Mouse (Mus musculus) neural tube, embryonic 13.5 days (tissue): ENCODE data around the gene Acads. TPM values are rescaled to one million over a fixed set of nuclear protein-coding genes. Genes with fewer than 3 reads are reported as not detected.
"Not testable (repeated sequence)": the region's sequence is repeated elsewhere in the genome, so short reads cannot be mapped to it uniquely, and the experiment has no call there.

ENCODE experiments used
- ATAC-seq: fragments of 200-750 bp; cut with Nextera tagmentation; 2 replicates; pipeline ENCODE4 v1.8.0; 2017; ENCODE audit warnings: low read depth, mild to moderate bottlenecking, moderate TSS enrichment, moderate library complexity
- H3K27ac ChIP-seq: fragments of 300-500 bp; sonication (generic); replicated peaks from 2 replicates; pipeline ENCODE4 v1.5.1; 2015; ENCODE audit warnings: moderate library complexity, mild to moderate bottlenecking, inconsistent platforms
- H3K27me3 ChIP-seq: fragments of 300-500 bp; sonication (generic); 2 replicates; pipeline ENCODE4 v1.6.1; 2015; ENCODE audit warnings: mild to moderate bottlenecking, inconsistent platforms
- H3K36me3 ChIP-seq: fragments of 300-500 bp; sonication (generic); 2 replicates; pipeline ENCODE4 v1.6.1; 2015; ENCODE audit warnings: mild to moderate bottlenecking, inconsistent platforms
- H3K4me1 ChIP-seq: fragments of 300-500 bp; sonication (generic); replicated peaks from 2 replicates; pipeline ENCODE4 v1.6.1; 2015; ENCODE audit warnings: inconsistent platforms
- H3K4me2 ChIP-seq: fragments of 300-500 bp; sonication (generic); 2 replicates; pipeline ENCODE4 v1.6.1; 2015; ENCODE audit warnings: inconsistent platforms, mild to moderate bottlenecking, moderate library complexity
- H3K4me3 ChIP-seq: fragments of 300-500 bp; sonication (generic); 2 replicates; pipeline ENCODE4 v1.5.1; 2015; ENCODE audit warnings: mild to moderate bottlenecking, inconsistent platforms
- H3K9ac ChIP-seq: fragments of 300-500 bp; sonication (generic); 2 replicates; pipeline ENCODE4 v1.6.1; 2015; ENCODE audit warnings: moderate library complexity, mild to moderate bottlenecking, inconsistent platforms
- H3K9me3 ChIP-seq: fragments of 300-500 bp; sonication (generic); 2 replicates; pipeline ENCODE4 v1.6.1; 2016; ENCODE audit warnings: inconsistent platforms
- WGBS: fragments of 180-500 bp; shearing (Covaris S2); methylation state at CpG from one replicate; pipeline ENCODE4 v1.1.7; 2015; 5-methylcytosine and 5-hydroxymethylcytosine counted together
- polyA plus RNA-seq: library from polyadenylated mRNA; unstranded; fragments of >200 nt; fragmentation: Nextera tagmentation; extraction: Ambion mirVana; gene quantifications from 2 replicates; pipeline ENCODE4 v1.2.1, GENCODE M21; 2015

Gene Acads
- 29.1 and 30.6 TPM in 2 replicates for polyA plus RNA-seq

- peak; percentile 78 for ATAC-seq
- H3K27ac ChIP-seq, result peak within 1 kb of the TSS; percentile 28; the same call in 1 of the 2 replicates
- H3K4me2 ChIP-seq, result peak within 1 kb of the TSS; percentile 74
- peaks cover 18% of the 10 kb centered on the region for H3K4me1 ChIP-seq
- H3K27me3 ChIP-seq, result no peaks in the 10 kb centered on the region
- H3K9me3 ChIP-seq, result no peaks in the 10 kb centered on the region
- H3K36me3 ChIP-seq, result peaks cover 44% of the 10 kb centered on the region
- H3K4me3 ChIP-seq, result peak within 1 kb of the TSS; percentile 72
- WGBS, result under 1% methylated on average over 37 of the region's 39 CpGs
- peak within 1 kb of the TSS; percentile 86 for H3K9ac ChIP-seq
Observed at GRCm38 (mm10) chr5:115118961-115119570, at the start of gene Acads. Gene Acads (minus strand): TSS chr5:115119346.

GRCm38 (mm10) chr5:115167396-115167795, 48.2 kb upstream of the Acads start:
- Histone ChIP-seq H3K27ac (no peak overlapping the region), H3K4me1 (peaks cover 5% of the 10 kb centered on the region), H3K4me2 (no peak overlapping the region), H3K36me3 (peaks cover 21% of the 10 kb centered on the region), H3K27me3 (no peaks in the 10 kb centered on the region), H3K4me3 (no peak overlapping the region), H3K9me3 (no peaks in the 10 kb centered on the region), H3K9ac (no peak overlapping the region)
- no peak for ATAC-seq
- WGBS, result 71% methylated on average over 6 of the region's 6 CpGs

DNA sequence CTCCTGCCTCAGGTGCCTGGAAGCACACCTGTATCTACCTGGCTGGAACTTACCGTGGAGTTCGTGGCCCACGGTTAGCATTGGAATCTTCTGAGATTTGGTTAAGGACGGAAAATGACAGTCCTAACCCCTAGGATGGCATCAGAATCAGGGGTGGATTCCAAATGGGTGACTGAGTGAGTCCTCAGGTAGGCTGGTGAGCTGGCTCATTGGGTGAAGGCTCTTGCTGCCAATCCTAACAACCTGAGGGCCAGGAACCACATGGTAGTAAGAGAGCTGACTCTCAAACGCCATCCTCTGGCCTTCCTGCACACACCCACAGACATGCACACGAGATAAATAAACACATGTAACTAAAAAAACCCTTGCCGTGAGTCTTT, 47.7 kb upstream of the Acads start:
- H3K4me1 ChIP-seq, result peaks cover 5% of the 10 kb centered on the region
- WGBS, result 83% methylated on average over 7 of the region's 7 CpGs
- no peak overlapping the region for H3K4me3 ChIP-seq
- no peak for ATAC-seq
- H3K9ac ChIP-seq, result no peak overlapping the region
- H3K27me3 ChIP-seq, result no peaks in the 10 kb centered on the region
- H3K9me3 ChIP-seq, result no peaks in the 10 kb centered on the region
- peaks cover 15% of the 10 kb centered on the region for H3K36me3 ChIP-seq
- no peak overlapping the region for H3K27ac ChIP-seq
- no peak overlapping the region for H3K4me2 ChIP-seq

DNA sequence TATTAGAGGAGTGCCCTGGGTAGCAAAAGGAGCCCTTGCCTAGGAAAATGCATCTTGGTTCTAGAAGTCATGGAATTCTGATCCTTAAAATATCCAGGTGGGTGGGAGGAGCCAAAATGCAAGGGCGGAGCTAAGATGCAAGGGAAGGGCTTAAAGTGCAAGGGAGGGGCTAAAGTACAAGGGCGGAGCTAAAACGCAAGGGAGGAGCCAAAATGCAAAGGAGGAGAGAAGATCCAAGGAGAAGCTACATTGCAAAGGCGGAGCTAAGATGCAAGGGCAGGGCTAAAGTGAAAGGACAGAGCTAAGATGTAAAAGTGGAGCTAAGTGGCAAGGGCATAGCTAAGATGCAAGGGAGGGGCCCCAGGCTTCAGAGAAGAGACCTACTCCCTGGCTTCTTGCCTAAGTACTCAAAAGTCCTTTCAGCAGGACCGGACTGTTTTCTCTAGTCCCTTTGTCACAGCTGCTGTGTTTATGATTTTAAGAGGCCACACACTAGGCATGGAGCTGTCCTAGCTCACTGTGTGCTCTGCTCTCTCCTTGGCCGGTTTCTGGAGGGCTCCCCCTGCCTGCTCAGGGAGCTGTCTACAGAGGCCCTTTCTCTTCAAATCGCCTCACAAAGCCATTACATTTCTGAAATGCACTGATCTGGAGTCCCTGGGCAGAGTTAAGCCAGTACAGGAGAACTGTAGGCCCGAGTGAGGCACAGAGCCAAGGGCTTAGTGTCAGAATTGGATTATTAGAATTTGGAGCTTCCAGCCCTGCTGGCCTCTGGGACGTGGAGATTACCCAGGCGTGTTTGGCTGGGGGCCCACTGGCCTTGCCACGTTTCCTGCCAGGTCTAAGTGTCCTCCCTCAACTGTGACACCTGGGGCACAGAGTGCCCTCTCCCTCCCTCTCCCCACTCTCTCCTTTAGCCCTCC, 47.0 kb upstream of the Acads start:
- ATAC-seq, result no peak

GRCm38 (mm10) chr5:115165351-115165750, 46.2 kb upstream of the Acads start:
- H3K9ac ChIP-seq, result no peak overlapping the region
- peaks cover 6% of the 10 kb centered on the region; the same call in 1 of the 2 replicates for H3K36me3 ChIP-seq
- no peaks in the 10 kb centered on the region for H3K9me3 ChIP-seq
- H3K27ac ChIP-seq, result no peak overlapping the region
- ATAC-seq, result no peak
- H3K4me3 ChIP-seq, result no peak overlapping the region
- no peaks in the 10 kb centered on the region for H3K27me3 ChIP-seq
- peaks cover 14% of the 10 kb centered on the region for H3K4me1 ChIP-seq
- WGBS, result 66% methylated on average over 9 of the region's 9 CpGs
- H3K4me2 ChIP-seq, result no peak overlapping the region

More for the DNA sequence above, 47.0 kb upstream of the Acads start:
- peaks cover 9% of the 10 kb centered on the region for H3K4me1 ChIP-seq
- H3K9ac ChIP-seq, result no peak overlapping the region
- H3K4me3 ChIP-seq, result no peak overlapping the region
- peak overlapping the region; percentile 13; the same call in 1 of the 2 replicates for H3K27ac ChIP-seq
- H3K4me2 ChIP-seq, result no peak overlapping the region
- 53% methylated on average over 11 of the region's 11 CpGs for WGBS
- no peaks in the 10 kb centered on the region for H3K9me3 ChIP-seq
- peaks cover 13% of the 10 kb centered on the region; the same call in 1 of the 2 replicates for H3K36me3 ChIP-seq
- H3K27me3 ChIP-seq, result no peaks in the 10 kb centered on the region

GRCm38 (mm10) chr5:115164446-115164845, 45.3 kb upstream of the Acads start:
- 86% methylated on average over 4 of the region's 4 CpGs for WGBS
- H3K36me3 ChIP-seq, H3K4me2 ChIP-seq, H3K27me3 ChIP-seq, H3K9me3 ChIP-seq, H3K27ac ChIP-seq, ATAC-seq, H3K4me3 ChIP-seq, H3K9ac ChIP-seq: not testable (repeated sequence)
- peaks cover 16% of the 10 kb centered on the region for H3K4me1 ChIP-seq

DNA sequence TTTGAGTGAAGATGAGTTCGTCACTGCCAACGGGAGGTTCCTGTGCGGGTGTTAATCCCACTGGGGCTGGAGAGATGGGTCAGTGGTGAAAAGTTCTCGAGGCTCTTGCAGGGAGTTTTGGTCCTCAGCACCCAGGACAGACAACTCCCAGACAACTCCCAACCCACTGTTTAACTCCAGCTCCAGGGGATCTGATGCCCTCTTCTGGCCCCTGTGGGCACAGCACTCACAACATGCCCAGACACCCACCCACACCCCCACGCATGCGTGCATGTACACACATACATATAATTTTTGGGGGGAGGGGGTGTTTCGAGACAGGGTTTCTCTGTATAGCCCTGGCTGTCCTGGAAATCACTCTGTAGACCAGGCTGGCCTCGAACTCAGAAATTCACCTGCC, 44.4 kb upstream of the Acads start:
- H3K4me3 ChIP-seq, result no peak overlapping the region
- H3K27ac ChIP-seq, result no peak overlapping the region
- peaks cover 16% of the 10 kb centered on the region for H3K4me1 ChIP-seq
- no peak for ATAC-seq
- H3K27me3 ChIP-seq, result no peaks in the 10 kb centered on the region
- no peaks in the 10 kb centered on the region for H3K9me3 ChIP-seq
- WGBS, result 40% methylated on average over 8 of the region's 8 CpGs
- no peak overlapping the region for H3K9ac ChIP-seq
- H3K36me3 ChIP-seq, result no peaks in the 10 kb centered on the region
- no peak overlapping the region for H3K4me2 ChIP-seq

GRCm38 (mm10) chr5:115161940-115162279, 42.8 kb upstream of the Acads start:
- H3K4me3 ChIP-seq, H3K27ac ChIP-seq, H3K27me3 ChIP-seq, H3K36me3 ChIP-seq, H3K9ac ChIP-seq, H3K4me2 ChIP-seq, H3K9me3 ChIP-seq, ATAC-seq: not testable (repeated sequence)
- WGBS, result 89% methylated on average over 1 of the region's 1 CpGs
- H3K4me1 ChIP-seq, result peaks cover 21% of the 10 kb centered on the region

DNA sequence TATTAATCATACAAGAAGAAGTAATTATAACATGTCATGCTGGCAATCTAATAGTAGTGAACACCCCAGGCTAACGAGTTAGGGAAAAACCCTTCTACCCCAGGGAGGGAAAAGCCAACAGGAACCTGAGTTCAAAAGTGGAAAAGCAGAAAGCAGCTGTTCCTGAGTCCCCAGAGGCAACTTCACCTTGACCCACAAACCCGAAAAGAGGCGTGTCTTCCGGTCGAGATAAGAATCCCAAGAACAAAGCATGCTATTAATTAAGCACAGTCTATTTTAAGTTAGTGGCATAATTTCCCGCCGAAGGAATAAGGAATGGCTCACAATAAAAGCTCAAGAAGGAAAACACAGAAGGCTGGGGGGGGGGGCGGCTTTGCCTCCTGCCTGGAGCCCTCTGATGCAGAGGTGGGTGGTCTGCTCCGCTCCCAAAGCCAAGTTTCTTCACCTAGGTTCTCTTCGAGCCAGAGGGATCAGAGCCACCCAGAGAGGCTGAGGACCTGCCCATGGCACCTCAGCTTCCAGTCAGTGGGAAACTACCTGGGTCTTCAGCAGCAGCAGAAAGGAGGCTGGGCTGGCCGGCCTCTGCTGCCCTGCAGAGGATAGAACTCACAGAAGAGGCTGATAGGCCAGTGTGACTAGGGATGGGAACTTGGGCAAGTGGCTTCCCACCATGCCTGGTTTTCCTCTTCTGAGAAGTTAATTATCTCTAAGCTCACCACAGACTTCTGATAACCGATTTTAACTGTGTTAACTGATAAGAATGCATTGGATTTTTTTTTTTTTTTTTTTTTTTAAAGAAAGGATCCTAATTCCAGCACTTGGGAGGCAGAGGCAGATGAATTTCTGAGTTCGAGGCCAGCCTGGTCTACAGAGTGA, 42.2 kb upstream of the Acads start:
- no peak for ATAC-seq
- H3K36me3 ChIP-seq, result no peaks in the 10 kb centered on the region

GRCm38 (mm10) chr5:115160655-115161054, 41.5 kb upstream of the Acads start:
- Histone ChIP-seq H3K4me1 (peaks cover 34% of the 10 kb centered on the region), H3K9ac (no peak overlapping the region), H3K27me3 (no peaks in the 10 kb centered on the region), H3K36me3 (no peaks in the 10 kb centered on the region), H3K27ac (no peak overlapping the region), H3K4me2 (no peak overlapping the region), H3K4me3 (no peak overlapping the region), H3K9me3 (no peaks in the 10 kb centered on the region)
- WGBS, result 75% methylated on average over 6 of the region's 6 CpGs
- no peak for ATAC-seq

More for the DNA sequence above, 42.2 kb upstream of the Acads start:
- Histone ChIP-seq H3K27ac (0 out of 2 replicates have a peak overlapping the region, but pooled peaks have one; percentile 14), H3K4me3 (no peak overlapping the region), H3K4me1 (peaks cover 28% of the 10 kb centered on the region), H3K4me2 (no peak overlapping the region), H3K9me3 (no peaks in the 10 kb centered on the region), H3K9ac (no peak overlapping the region), H3K27me3 (no peaks in the 10 kb centered on the region)
- 56% methylated on average over 13 of the region's 13 CpGs for WGBS

GRCm38 (mm10) chr5:115159165-115159564, 40.0 kb upstream of the Acads start:
- Histone ChIP-seq H3K36me3 (no peaks in the 10 kb centered on the region), H3K27ac (peak overlapping the region; percentile 99), H3K9ac (peak overlapping the region; percentile 83), H3K4me1 (peaks cover 49% of the 10 kb centered on the region), H3K4me2 (peak overlapping the region; percentile 96), H3K4me3 (peak overlapping the region; percentile 96), H3K27me3 (no peaks in the 10 kb centered on the region), H3K9me3 (no peaks in the 10 kb centered on the region)
- WGBS, result 33% methylated on average over 12 of the region's 12 CpGs
- ATAC-seq, result no peak
